8 mouse cellular contexts compared by ENCODE assay signal in the genomic region with DNA sequence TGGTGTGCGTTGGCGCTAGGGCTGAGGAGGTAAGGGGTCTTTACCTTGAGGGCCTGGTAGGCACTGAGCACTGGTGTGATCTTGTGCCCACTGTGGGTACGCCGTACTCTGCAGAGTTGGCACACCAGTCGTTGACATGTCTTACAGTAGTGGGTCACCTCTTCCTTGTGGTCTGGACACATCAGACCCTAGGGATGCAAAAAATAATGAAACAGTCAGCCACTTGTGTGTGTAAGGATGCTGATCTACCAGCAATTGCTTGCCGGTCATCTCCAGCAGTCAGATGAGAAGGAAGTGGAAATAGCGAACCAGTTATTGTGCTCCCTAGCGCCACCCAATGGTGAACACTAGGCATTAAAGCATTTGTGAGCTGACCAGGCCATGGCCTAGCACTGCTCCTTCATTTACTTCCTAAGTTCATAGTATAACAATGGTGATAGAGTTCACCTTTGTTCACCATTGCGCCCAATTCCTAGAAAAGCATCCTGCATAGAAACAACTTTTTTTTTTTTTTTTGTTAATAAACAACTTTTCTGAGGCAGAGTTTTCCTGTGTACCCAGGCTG. TPM values are rescaled to one million over a fixed set of nuclear protein-coding genes. Genes with fewer than 3 reads are reported as not detected.
A peak's percentile ranks its signal among the peaks of the same experiment; 100 is the strongest.
DNase-seq lines count a peak whose midpoint lies in the region; TF ChIP-seq lines count a peak whose summit lies in the region.

No protein-coding gene starts in this region.

- H3K27me3 ChIP-seq in thymus, adult 2 months (ENCODE audit: control insufficient read depth, insufficient read depth, low read length), result no peaks in the 10 kb centered on the region

- no peak for TF ChIP-seq POLR2A in thymus, adult 2 months (IDR thresholded peaks at IDR 0.05; ENCODE audit: control insufficient read depth, extremely low read depth, insufficient read depth, low read length, poor library complexity)

- H3K27ac ChIP-seq in thymus, adult 2 months (ENCODE audit: control insufficient read depth, insufficient read depth, low read length), result no peak overlapping the region

- no peak overlapping the region for H3K4me3 ChIP-seq in thymus, adult 2 months (ENCODE audit: control insufficient read depth, insufficient read depth, low read length)

- peak; percentile 94 for DNase-seq in heart, adult 11 months
- no peak for DNase-seq in heart, postnatal 25 days (ENCODE audit: low spot score)
- DNase-seq in thymus, postnatal 25 days, result peak; percentile 23
- DNase-seq in thymus, adult 2 months, result no peak
- DNase-seq in cerebellum, postnatal 36 days, result peak; percentile 75 to 84
- peak; percentile 76 to 84 for DNase-seq in kidney, postnatal 4 days
- peak; percentile 55 for DNase-seq in retina, embryonic 14.5 days (ENCODE audit: low spot score)
- DNase-seq in urinary bladder, postnatal 36 days (ENCODE audit: low spot score in 2 of 2), result no peak

- intact Hi-C loops in heart, postnatal 25 days (cut with DNase I), result no loop called here

- WGBS in thymus, adult 2 months, result 78% methylated on average over 9 of the region's 9 CpGs

- no peak for TF ChIP-seq CTCF in thymus, adult 2 months (IDR thresholded peaks at IDR 0.05; ENCODE audit: borderline replicate concordance, control insufficient read depth, extremely low read depth, insufficient read depth, low read length, poor library complexity)

- H3K36me3 ChIP-seq in thymus, adult 2 months (ENCODE audit: control insufficient read depth, insufficient read depth, low read length), result no peaks in the 10 kb centered on the region

- H3K4me1 ChIP-seq in thymus, adult 2 months (replicated peaks; ENCODE audit: control insufficient read depth, insufficient read depth, low read length), result peaks cover 27% of the 10 kb centered on the region

RNA-seq across cellular contexts. Expression of a gene that starts 3.4 kb away (rescaled TPM):
- total RNA-seq in heart, postnatal 25 days (2021), result 10 to 100 TPM; 73.5 to 87.6 TPM
- polyA plus RNA-seq in thymus, adult 2 months (2012; rRNA removed), result 171 and 183 TPM in 2 replicates

RNA-seq across cellular contexts. Expression of a gene that starts 3.7 kb away (rescaled TPM):
- total RNA-seq in heart, postnatal 25 days (2021), result under 1 TPM; 0.47 to 0.59 TPM
- polyA plus RNA-seq in thymus, adult 2 months (2012; rRNA removed), result 12.1 and 13.0 TPM in 2 replicates

RNA-seq across cellular contexts. Expression of a gene that starts 13.6 kb away (rescaled TPM):
- under 1 TPM; 0.22 to 0.39 TPM for total RNA-seq in heart, postnatal 25 days (2021)
- polyA plus RNA-seq in thymus, adult 2 months (2012; rRNA removed), result 14.1 and 14.4 TPM in 2 replicates

RNA-seq across cellular contexts. Expression of a gene that starts 15.5 kb away (rescaled TPM):
- total RNA-seq in heart, postnatal 25 days (2021), result 10 to 100 TPM; 62.3 to 62.6 TPM
- polyA plus RNA-seq in thymus, adult 2 months (2012; rRNA removed), result 209 and 224 TPM in 2 replicates

RNA-seq across cellular contexts. Expression of a gene that starts 16.7 kb away (rescaled TPM):
- 10 to 100 TPM; 51.7 to 53.9 TPM for total RNA-seq in heart, postnatal 25 days (2021)
- 477 and 588 TPM in 2 replicates for polyA plus RNA-seq in thymus, adult 2 months (2012; rRNA removed)

Comparison
In these comparisons a context has a peak if more than half of its experiments do, and no peak if none do; other contexts are left out.
1. DNase-seq: peak in heart, adult 11 months (single experiment), thymus, postnatal 25 days (single experiment), cerebellum, postnatal 36 days (2 of 2), kidney, postnatal 4 days (2 of 2) and retina, embryonic 14.5 days (single experiment); none in heart, postnatal 25 days (single experiment), thymus, adult 2 months (single experiment) and urinary bladder, postnatal 36 days (0 of 2).